Mouse (Mus musculus): ENCODE measurements around the gene Naaladl2.
A peak's percentile ranks its signal among the peaks of the same experiment; 100 is the strongest.

Gene Naaladl2

GRCm38 (mm10) chr3:23937299-23937698 is 1206.8 kb downstream of the Naaladl2 start:
- DNase-seq: no peak

- no peak for DNase-seq
Measured at GRCm38 (mm10) chr3:23928097-23928496, 1216.0 kb downstream of the Naaladl2 start.

- DNase-seq: no peak
Measured at GRCm38 (mm10) chr3:23907682-23908081, 1236.4 kb downstream of the Naaladl2 start.

GRCm38 (mm10) chr3:23865688-23866087 is 1278.4 kb downstream of the Naaladl2 start:
- DNase-seq: no peak

- DNase-seq: no peak
Measured at GRCm38 (mm10) chr3:23857275-23857674, 1286.8 kb downstream of the Naaladl2 start.

GRCm38 (mm10) chr3:23817585-23817984 is 1326.5 kb downstream of the Naaladl2 start:
- DNase-seq: no peak

- peak in 1 of 2 experiments; percentile 10 for DNase-seq
Measured at GRCm38 (mm10) chr3:23758746-23759145, 1385.3 kb downstream of the Naaladl2 start.

Data from lung, adult 18-20 months (tissue).